Mouse (Mus musculus) MN1 (cell line): ENCODE results near the gene Defa25.
"Not testable (repeated sequence)": the region's sequence is repeated elsewhere in the genome, so short reads cannot be mapped to it uniquely, and the experiment has no call there.

Source experiments
- DNase-seq: peaks from one replicate; pipeline ENCODE4 v3.0.0-alpha.2; 2016; ENCODE audit warnings: low spot score

The Defa25 gene

DNA sequence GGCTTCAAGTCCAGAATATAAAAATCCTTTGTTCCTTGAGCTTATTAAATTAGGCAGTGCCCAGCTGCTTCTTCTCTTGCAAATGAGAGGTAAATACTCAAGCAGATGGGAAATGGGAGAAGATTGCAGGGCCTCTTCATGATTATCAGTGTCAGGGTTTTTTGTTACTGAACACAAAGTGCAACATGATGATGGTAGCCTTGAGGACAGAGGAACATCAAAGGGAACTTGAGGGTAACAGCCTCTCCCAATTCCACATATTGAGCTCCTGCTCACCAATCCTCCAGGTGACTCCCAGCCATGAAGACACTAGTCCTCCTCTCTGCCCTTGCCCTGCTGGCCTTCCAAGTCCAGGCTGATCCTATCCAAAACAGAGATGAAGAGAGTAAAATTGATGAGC, at the start of gene Defa25:
Gene Defa25, plus strand, starts transcription at position 301 of the 400 bp plus-strand sequence.
- not testable (repeated sequence) for DNase-seq

- DNase-seq: not testable (repeated sequence)
Measured at GRCm38 (mm10) chr8:21054747-21055146, 29.5 kb upstream of the Defa25 start, which contains the start of gene Defa23. TSS of gene Defa23 (plus strand) at chr8:21055047.

DNA sequence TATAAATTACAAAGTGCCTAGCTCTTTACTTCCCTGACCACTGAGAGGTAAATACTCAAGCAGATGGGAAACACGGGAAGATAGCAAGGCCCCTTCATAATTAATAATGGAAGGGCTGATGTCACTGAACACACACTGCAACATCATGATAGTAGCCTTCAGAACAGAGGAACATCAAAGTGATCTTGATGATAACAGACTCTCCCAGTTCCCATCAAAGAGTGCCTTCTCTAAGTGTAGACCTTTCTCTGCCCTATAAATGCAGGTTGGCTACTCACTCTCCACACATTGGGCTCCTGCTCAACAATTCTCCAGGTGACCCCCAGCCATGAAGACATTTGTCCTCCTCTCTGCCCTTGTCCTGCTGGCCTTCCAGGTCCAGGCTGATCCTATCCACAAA, 19.5 kb upstream of the Defa25 start, which contains the start of gene Defa35:
Gene Defa35, plus strand, starts transcription at position 301 of the 400 bp plus-strand sequence.
- not testable (repeated sequence) for DNase-seq

DNA sequence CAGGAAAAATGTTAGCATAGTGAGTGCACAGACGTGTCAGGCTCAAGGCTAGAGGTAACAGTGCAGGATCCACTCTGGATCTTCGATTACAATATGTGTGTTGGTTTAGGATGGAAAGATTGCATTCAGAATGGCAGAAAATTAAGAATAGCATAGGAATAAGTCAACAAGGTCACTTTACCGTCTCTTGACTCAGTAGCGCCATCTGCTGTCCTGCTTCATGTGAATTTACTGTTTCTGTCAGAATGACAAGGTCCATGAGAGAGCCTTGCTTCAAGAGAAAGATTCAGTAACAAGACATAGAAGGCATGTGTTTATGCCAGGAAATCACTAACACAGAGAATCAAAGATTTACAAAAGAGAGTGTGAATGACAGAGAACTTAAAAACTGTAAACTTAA, 8.9 kb downstream of the Defa25 start:
- peak; percentile 7 for DNase-seq

DNA sequence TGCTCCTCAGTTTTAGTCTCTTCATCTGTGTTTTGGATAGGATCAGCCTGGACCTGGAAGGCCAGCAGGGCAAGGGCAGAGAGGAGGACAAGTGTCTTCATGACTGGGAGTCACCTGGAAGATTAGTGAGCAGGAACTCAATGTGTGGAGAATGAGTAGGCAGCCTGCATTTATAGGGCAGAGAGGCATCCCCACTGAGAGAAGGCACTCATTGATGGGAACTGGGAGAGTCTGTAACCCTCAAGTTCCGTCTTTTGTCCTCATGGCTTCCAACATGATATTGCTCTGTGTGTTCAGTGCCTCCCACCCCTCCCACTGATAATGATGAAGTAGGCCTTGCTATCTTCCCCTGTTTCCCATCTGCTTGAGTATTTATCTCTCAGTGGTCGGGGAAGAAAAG, 11.7 kb downstream of the Defa25 start, which contains the start of gene Gm14851:
Gene Gm14851, minus strand, starts transcription at position 101 of the 400 bp plus-strand sequence.
- not testable (repeated sequence) for DNase-seq

GRCm38 (mm10) chr8:21134342-21134741, 50.1 kb downstream of the Defa25 start, which contains the start of gene Defa30:
TSS of gene Defa30 (plus strand) at chr8:21134642.
- not testable (repeated sequence) for DNase-seq
